Mouse (Mus musculus) A20 (cell line): Measurements from ENCODE around the gene Daw1.

Experiments used
- DNase-seq: peaks from one replicate; pipeline ENCODE4 v3.0.0-alpha.2; 2011; ENCODE audit warnings: low read depth, low spot score

Daw1 gene

GRCm38 (mm10) chr1:83159603-83160002, at the start of gene Daw1:
Daw1 (plus strand) TSS chr1:83159752.
- DNase-seq: no peak

GRCm38 (mm10) chr1:83110992-83111391, 48.6 kb upstream of the Daw1 start:
- no peak for DNase-seq

- DNase-seq: no peak
Measured at GRCm38 (mm10) chr1:83111726-83112125, 47.8 kb upstream of the Daw1 start.

- DNase-seq: no peak
Measured at GRCm38 (mm10) chr1:83116447-83117137, 43.0 kb upstream of the Daw1 start, which contains the start of gene Ccl20. Ccl20 (plus strand) TSS chr1:83116766.

- no peak for DNase-seq
Measured at GRCm38 (mm10) chr1:83117217-83117616, 42.3 kb upstream of the Daw1 start.

GRCm38 (mm10) chr1:83117661-83118060, 41.9 kb upstream of the Daw1 start:
- no peak for DNase-seq

GRCm38 (mm10) chr1:83119903-83120302, 39.6 kb upstream of the Daw1 start:
- no peak for DNase-seq

- DNase-seq: no peak
Measured at GRCm38 (mm10) chr1:83120312-83120711, 39.2 kb upstream of the Daw1 start.

GRCm38 (mm10) chr1:83123201-83123600, 36.4 kb upstream of the Daw1 start:
- no peak for DNase-seq

GRCm38 (mm10) chr1:83135829-83136228, 23.7 kb upstream of the Daw1 start:
- no peak for DNase-seq

GRCm38 (mm10) chr1:83137847-83138246, 21.7 kb upstream of the Daw1 start:
- no peak for DNase-seq

- DNase-seq: no peak
Measured at GRCm38 (mm10) chr1:83138721-83139120, 20.8 kb upstream of the Daw1 start.

- DNase-seq: no peak
Measured at GRCm38 (mm10) chr1:83141510-83141909, 18.0 kb upstream of the Daw1 start.

- DNase-seq: no peak
Measured at GRCm38 (mm10) chr1:83142055-83142454, 17.5 kb upstream of the Daw1 start.

- DNase-seq: no peak
Measured at GRCm38 (mm10) chr1:83146547-83146946, 13.0 kb upstream of the Daw1 start.

GRCm38 (mm10) chr1:83150227-83150626, 9.3 kb upstream of the Daw1 start:
- no peak for DNase-seq

- no peak for DNase-seq
Measured at GRCm38 (mm10) chr1:83152961-83153360, 6.6 kb upstream of the Daw1 start.

GRCm38 (mm10) chr1:83156876-83157275, 2.7 kb upstream of the Daw1 start:
- DNase-seq: no peak

- DNase-seq: no peak
Measured at GRCm38 (mm10) chr1:83161658-83162057, 2.1 kb downstream of the Daw1 start.

GRCm38 (mm10) chr1:83164027-83164426, 4.5 kb downstream of the Daw1 start:
- DNase-seq: no peak

GRCm38 (mm10) chr1:83169158-83169557, 9.6 kb downstream of the Daw1 start:
- DNase-seq: no peak

- no peak for DNase-seq
Measured at GRCm38 (mm10) chr1:83175985-83176384, 16.4 kb downstream of the Daw1 start.

GRCm38 (mm10) chr1:83179531-83179930, 20.0 kb downstream of the Daw1 start:
- DNase-seq: no peak

- DNase-seq: no peak
Measured at GRCm38 (mm10) chr1:83181418-83181817, 21.9 kb downstream of the Daw1 start.
